Mouse (Mus musculus) ES-E14 (cell line): Measurements from ENCODE around the gene Rubcnl. TPM values are rescaled to one million over a fixed set of nuclear protein-coding genes. Genes with fewer than 3 reads are reported as not detected.

Experiments used
- DNase-seq: peaks from one replicate; pipeline ENCODE4 v3.0.0-alpha.2; 2013; ENCODE audit warnings: low read depth, low spot score
- H3K27ac ChIP-seq: 2 replicates; pipeline ENCODE4 v1.5.1; 2012; ENCODE audit warnings: low read depth, mild to moderate bottlenecking, low read length, moderate library complexity, mixed read lengths; ENCODE audit not compliant: poor library complexity, insufficient read depth, severe bottlenecking
- H3K36me3 ChIP-seq: 2 replicates; pipeline ENCODE4 v1.6.1; 2012; ENCODE audit warnings: mild to moderate bottlenecking, low read length, moderate library complexity, mixed read lengths; ENCODE audit not compliant: control insufficient read depth, poor library complexity, insufficient read depth, severe bottlenecking
- H3K4me1 ChIP-seq, 2 experiments: fragments of 150-350 bp in 1 of 2; sonication (generic) in 1 of 2; 2 replicates each; pipeline ENCODE4 v1.6.1; 2012; ENCODE audit warnings: low read length in 2 of 2, mild to moderate bottlenecking in 1 of 2, mixed read lengths in 1 of 2; ENCODE audit not compliant: control insufficient read depth in 2 of 2, insufficient read depth in 2 of 2, poor library complexity in 1 of 2
- H3K4me3 ChIP-seq, 2 experiments: fragments of 150-350 bp in 1 of 2; sonication (generic) in 1 of 2; 2 replicates each; pipeline ENCODE4 v1.5.1; 2012; ENCODE audit warnings: low read length in 2 of 2, low read depth in 1 of 2, mild to moderate bottlenecking in 1 of 2, mixed read lengths in 1 of 2; ENCODE audit not compliant: insufficient read depth in 1 of 2, poor library complexity in 1 of 2, severe bottlenecking in 1 of 2
- H3K9ac ChIP-seq: 2 replicates; pipeline ENCODE4 v1.6.1; 2012; ENCODE audit warnings: low read depth, mild to moderate bottlenecking, low read length, mixed read lengths; ENCODE audit not compliant: poor library complexity, insufficient read depth, severe bottlenecking
- H3K9me3 ChIP-seq: fragments of 150-350 bp; sonication (generic); 2 replicates; pipeline ENCODE4 v1.6.1; 2012; ENCODE audit warnings: low read depth, mild to moderate bottlenecking, low read length; ENCODE audit not compliant: control insufficient read depth, insufficient read depth
- CHD2 ChIP-seq: IDR thresholded peaks from 2 replicates; pipeline ENCODE4 v1.6.1; 2014; ENCODE audit warnings: mild to moderate bottlenecking, low read depth, low read length, inconsistent platforms
- HCFC1 ChIP-seq: IDR thresholded peaks from 2 replicates; pipeline ENCODE4 v1.6.1; 2012; ENCODE audit warnings: low read length, inconsistent platforms, borderline replicate concordance; ENCODE audit not compliant: insufficient read depth
- MAFK ChIP-seq: IDR thresholded peaks from 2 replicates; pipeline ENCODE4 v1.6.1; 2014; ENCODE audit warnings: mild to moderate bottlenecking, low read depth, low read length, inconsistent platforms; ENCODE audit not compliant: insufficient read depth
- ZC3H11A ChIP-seq: IDR thresholded peaks from 2 replicates; pipeline ENCODE4 v1.6.1; 2012; ENCODE audit warnings: low read depth, mild to moderate bottlenecking, inconsistent platforms, low read length, borderline replicate concordance
- ZNF384 ChIP-seq: IDR thresholded peaks from 2 replicates; pipeline ENCODE4 v1.6.1; 2012; ENCODE audit warnings: low read depth, low read length, inconsistent platforms
- in situ Hi-C, 2 experiments: fragments of 600-800 bp; cut with MboI; formaldehyde crosslinking; loops; one replicate each; pipeline ENCODE4 v1.15.1; 2025; ENCODE audit warnings: low sequenced_read_pairs in 2 of 2, inconsistent platforms in 1 of 2; ENCODE audit not compliant: unreplicated experiment in 2 of 2
- total RNA-seq: library from RNA; depleted of rRNA; stranded (reverse); fragments of 300-350 nt; gene quantifications from 2 replicates; pipeline ENCODE4 v1.2.3, GENCODE M21; 2012; rRNA removed

The Rubcnl gene
- 0.09 TPM in 1 of 2 replicates, not detected in the other for total RNA-seq

DNA sequence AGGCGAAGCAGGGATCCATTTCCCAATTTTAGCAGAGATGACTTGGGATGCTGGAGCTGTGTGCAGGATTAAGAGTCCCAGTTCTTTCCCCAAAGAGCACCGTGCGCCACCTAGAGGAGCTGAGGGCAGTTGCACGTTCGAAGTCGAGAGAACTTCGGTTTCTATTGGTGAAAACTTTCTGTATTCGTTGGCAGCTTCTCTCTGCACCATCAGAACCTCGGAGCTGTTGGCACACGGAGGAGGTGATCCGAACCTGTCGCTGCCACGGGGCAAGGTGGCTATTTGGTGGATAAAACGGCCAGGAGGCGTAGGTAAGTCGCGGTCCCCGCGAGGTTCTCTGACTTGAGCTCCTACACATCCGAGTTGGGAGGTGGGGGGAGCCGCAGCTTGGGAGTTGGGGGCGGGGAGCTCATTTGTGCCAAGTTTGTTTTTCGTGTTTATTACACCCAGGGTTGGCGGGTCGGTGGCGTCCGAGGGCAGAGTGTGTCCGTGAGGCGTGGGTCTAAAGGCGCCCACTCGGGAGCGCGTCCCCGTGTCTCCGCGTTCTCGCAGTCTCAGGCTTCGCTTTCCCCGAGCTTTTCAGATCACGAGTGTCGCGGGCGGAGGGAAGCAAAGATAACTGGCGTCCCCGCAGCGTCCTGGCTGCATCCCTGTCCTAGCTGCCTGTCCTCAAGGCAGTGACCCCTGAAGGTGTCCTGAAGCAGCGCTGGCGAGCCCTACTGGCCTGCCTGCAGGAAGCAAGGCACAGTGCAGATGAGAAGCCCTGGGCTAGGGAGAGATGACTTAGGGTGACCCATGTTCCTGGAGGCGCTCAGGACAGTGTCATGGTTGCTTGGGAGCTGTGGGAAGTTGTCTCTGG lies at the start of gene Rubcnl:
Gene Rubcnl, plus strand, starts transcription at position 172 of the 859 bp plus-strand sequence.
- H3K36me3 ChIP-seq = no peaks in the 10 kb centered on the region
- H3K9ac ChIP-seq = peak within 1 kb of the TSS; percentile 57
- H3K27ac ChIP-seq = no peak within 1 kb of the TSS
- in situ Hi-C loops = no loop called here
- H3K4me3 ChIP-seq = peak within 1 kb of the TSS; percentile 67 to 68
- no peaks in the 10 kb centered on the region for H3K9me3 ChIP-seq
- peak; percentile 88 for DNase-seq
- 0 out of 4 replicates have a peak, but pooled peaks cover 0 to 2% of the 10 kb centered on the region in 2 experiments for H3K4me1 ChIP-seq
- TF ChIP-seq ZNF384 = no peak
- TF ChIP-seq ZC3H11A = peak; percentile 72; the same call in 1 of the 2 replicates

DNA sequence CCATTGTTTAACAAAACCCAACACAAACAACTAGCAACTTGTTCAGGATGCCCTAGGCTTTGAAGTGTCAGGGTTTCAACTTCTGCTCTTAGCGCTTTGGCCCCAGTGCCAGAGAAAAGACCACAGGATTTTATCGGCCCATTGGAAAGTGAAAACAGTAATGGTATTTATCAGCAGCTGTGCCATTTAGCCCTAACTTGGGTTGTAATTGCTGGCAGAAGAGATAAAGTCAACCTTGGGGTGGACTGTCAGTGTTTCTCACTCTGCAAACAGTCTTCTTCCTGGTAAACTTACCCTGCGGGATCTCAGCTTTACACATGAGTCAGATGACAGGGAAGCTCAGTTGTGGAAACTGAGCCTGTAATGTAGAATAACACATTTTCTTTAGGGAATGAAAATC lies 43.6 kb upstream of the Rubcnl start:
- peaks cover 2 to 3% of the 10 kb centered on the region in 2 experiments; a peak in 2 of 4 replicates for H3K4me1 ChIP-seq
- no peak overlapping the region for H3K4me3 ChIP-seq
- H3K9ac ChIP-seq = no peak overlapping the region
- no peaks in the 10 kb centered on the region for H3K36me3 ChIP-seq
- TF ChIP-seq ZNF384 (no peak), CHD2 (no peak), ZC3H11A (no peak), MAFK (no peak), HCFC1 (no peak)
- H3K27ac ChIP-seq = no peak overlapping the region
- in situ Hi-C loops = no loop called here
- no peaks in the 10 kb centered on the region for H3K9me3 ChIP-seq
- no peak for DNase-seq

DNA sequence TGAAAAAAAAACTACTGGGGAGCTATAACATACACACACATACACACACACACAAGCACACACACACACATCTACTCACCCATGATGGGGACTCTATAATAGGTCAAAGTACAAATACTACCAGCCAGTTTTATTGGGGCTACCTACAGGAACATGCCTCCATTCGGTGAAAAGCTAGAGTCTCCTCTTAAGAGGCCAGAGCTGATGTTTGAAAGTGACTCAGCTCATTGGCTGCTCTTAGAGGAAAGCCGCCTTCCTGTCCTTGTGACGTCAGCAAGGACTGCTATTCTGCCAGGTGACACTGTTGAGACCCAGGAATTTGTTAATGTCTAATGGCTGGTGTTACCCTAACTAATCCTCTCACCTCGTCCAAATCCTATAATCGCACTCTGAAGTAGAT lies 43.1 kb upstream of the Rubcnl start:
- in situ Hi-C loops = no loop called here
- DNase-seq = no peak
- no peaks in the 10 kb centered on the region for H3K9me3 ChIP-seq
- peaks cover 2 to 3% of the 10 kb centered on the region in 2 experiments; a peak in 2 of 4 replicates for H3K4me1 ChIP-seq
- no peak overlapping the region for H3K4me3 ChIP-seq
- H3K36me3 ChIP-seq = no peaks in the 10 kb centered on the region
- TF ChIP-seq ZC3H11A (no peak), CHD2 (no peak), ZNF384 (no peak), HCFC1 (no peak), MAFK (no peak)
- H3K9ac ChIP-seq = no peak overlapping the region
- no peak overlapping the region for H3K27ac ChIP-seq

DNA sequence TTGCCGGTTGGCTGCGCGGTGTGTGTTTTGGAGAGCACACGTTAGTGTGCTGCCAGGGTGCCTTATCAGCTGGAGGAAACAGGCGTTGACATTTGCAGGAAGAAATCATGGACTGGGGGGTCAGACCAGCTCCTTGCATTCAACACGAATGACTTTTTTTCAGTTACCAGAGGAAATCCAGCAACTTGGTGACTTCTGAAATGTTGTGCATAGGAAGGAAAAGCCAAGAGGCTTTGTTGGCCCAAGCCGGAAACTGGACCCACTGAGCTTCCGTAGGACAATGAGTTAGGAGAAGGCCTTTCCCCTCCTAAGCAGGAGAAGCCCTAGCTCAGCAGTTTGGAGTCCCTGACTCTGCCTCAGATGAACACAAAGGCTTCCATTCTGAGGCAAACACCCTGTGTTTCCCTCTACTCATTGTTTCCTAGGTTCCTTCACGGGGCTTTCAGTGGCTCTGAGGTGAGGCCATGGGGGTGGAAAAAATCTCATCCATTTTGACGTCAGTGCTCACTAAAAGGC lies 41.6 kb upstream of the Rubcnl start:
- no peak overlapping the region for H3K4me3 ChIP-seq
- no peaks in the 10 kb centered on the region for H3K9me3 ChIP-seq
- no peaks in the 10 kb centered on the region for H3K36me3 ChIP-seq
- no peak overlapping the region for H3K27ac ChIP-seq
- no peak for TF ChIP-seq CHD2
- peak; percentile 83 for TF ChIP-seq MAFK
- peaks cover 2 to 3% of the 10 kb centered on the region in 2 experiments; a peak in 2 of 4 replicates for H3K4me1 ChIP-seq
- in situ Hi-C loops = no loop called here
- no peak overlapping the region for H3K9ac ChIP-seq
- DNase-seq = no peak
